Mouse (Mus musculus) myocyte (in vitro differentiated cells): ENCODE data around the gene Fahd1.

Experiments used
- E2F4 ChIP-seq: IDR thresholded peaks from one replicate; pipeline ENCODE4 v1.6.1; 2011; ENCODE audit warnings: mild to moderate bottlenecking, control low read depth, moderate library complexity; ENCODE audit not compliant: insufficient read depth
- MAX ChIP-seq: IDR thresholded peaks from one replicate; pipeline ENCODE4 v1.6.1; 2011; ENCODE audit warnings: low read depth, mild to moderate bottlenecking, control low read depth
- MYOD1 ChIP-seq, 3 experiments: IDR thresholded peaks; one replicate each; pipeline ENCODE4 v1.6.1; 2011; ENCODE audit warnings: control low read depth in 2 of 3, low read depth in 2 of 3, mild to moderate bottlenecking in 2 of 3, moderate library complexity in 1 of 3; ENCODE audit not compliant: insufficient read length in 2 of 3, control insufficient read depth in 1 of 3
- POLR2A ChIP-seq: IDR thresholded peaks from one replicate; pipeline ENCODE4 v1.6.1; 2011; ENCODE audit warnings: low read depth, mild to moderate bottlenecking, control low read depth, moderate library complexity; ENCODE audit not compliant: insufficient read length
- POLR2AphosphoS2 ChIP-seq: IDR thresholded peaks from one replicate; pipeline ENCODE4 v1.6.1; 2011; ENCODE audit warnings: low read depth, control low read depth; ENCODE audit not compliant: insufficient read length
- SRF ChIP-seq: IDR thresholded peaks from one replicate; pipeline ENCODE4 v1.6.1; 2011; ENCODE audit warnings: low read depth; ENCODE audit not compliant: control insufficient read depth, insufficient read length
- TCF12 ChIP-seq: IDR thresholded peaks from one replicate; pipeline ENCODE4 v1.6.1; 2011; ENCODE audit warnings: mild to moderate bottlenecking, control low read depth; ENCODE audit not compliant: poor library complexity, insufficient read depth, severe bottlenecking

DNA sequence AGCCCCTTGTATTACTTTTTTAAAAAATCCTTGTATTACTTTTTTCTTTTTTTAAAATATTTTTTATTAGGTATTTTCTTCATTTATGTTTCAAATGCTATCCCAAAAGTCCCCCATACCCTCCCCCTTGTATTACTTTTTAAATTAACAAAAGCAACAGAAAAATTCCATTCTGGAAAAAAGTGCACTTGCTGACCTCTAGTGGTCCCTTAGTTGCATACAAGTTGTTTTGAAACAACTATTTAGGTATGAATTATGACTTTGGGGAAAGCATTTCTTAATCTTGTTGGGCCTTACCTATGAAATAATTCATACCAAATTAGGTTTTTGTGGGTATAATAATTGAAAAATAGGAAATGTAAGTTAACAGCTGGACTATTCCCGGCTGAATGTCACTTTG is 32.7 kb downstream of the Fahd1 start:
- TF ChIP-seq POLR2A (no peak), MYOD1 (IDR thresholded peaks at IDR 0.05; ENCODE audit: control insufficient read depth in 1 of 3, insufficient read length in 2 of 3, low read depth in 2 of 3) (no peak), SRF (no peak), E2F4 (no peak), MAX (no peak), TCF12 (no peak), POLR2AphosphoS2 (no peak)
